In the genomic region with DNA sequence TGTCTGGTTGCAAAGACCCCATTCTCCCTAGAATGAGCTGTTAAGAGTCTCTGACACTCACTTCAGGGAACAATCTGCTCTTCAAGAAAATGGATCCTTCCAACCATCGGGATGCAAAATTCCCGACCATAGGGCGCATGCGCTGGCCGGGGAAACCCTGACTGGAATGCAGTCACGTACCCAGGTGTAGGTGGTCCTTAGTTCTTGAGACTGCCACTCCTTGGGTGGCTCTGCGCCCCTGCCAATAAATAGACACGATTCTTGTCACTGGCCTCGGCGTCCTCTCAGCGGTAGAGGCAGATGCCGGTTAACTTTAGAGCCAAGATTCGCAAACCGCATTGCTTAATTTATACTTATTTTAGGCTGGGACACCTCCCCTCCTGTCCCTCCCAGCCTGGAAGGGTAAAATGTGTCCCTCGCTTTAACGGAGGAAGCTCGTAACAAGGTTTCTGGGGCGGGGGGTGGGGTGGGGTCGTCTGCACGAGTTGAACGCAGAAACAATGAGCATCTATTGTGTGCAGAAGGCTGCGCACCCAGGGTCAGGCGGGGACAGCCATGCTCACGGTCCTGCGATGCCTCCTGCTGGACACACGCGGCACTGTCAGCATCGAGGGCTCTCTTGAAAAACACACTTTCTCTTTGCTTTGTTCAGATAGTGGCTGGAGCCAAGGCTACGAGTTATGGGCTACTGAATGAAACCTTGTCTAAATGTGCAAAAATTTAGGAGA, we compare ENCODE assay signal across 8 mouse cellular contexts. TPM values are rescaled to one million over a fixed set of nuclear protein-coding genes. Genes with fewer than 3 reads are reported as not detected.
A peak's percentile ranks its signal among the peaks of the same experiment; 100 is the strongest.
DNase-seq lines count a peak whose midpoint lies in the region; ATAC-seq and TF ChIP-seq lines count a peak whose summit lies in the region.

No protein-coding gene starts in this region.

- WGBS in embryonic facial prominence, embryonic 10.5 days, result 2% methylated on average over 29 of the region's 29 CpGs
- 6% methylated on average over 29 of the region's 29 CpGs for WGBS in intestine, postnatal 0 days
- WGBS in limb, embryonic 10.5 days, result 4% methylated on average over 29 of the region's 29 CpGs
- WGBS in midbrain, embryonic 11.5 days, result 2% methylated on average over 29 of the region's 29 CpGs

- H3K4me2 ChIP-seq in intestine, postnatal 0 days (replicated peaks; ENCODE audit: low read depth), result peak overlapping the region; percentile 41
- peak overlapping the region; percentile 74 for H3K4me2 ChIP-seq in midbrain, embryonic 11.5 days

- peak; percentile 74 for DNase-seq in 3134 (ENCODE audit: extremely low read depth, insufficient read length, low spot score)
- DNase-seq in adrenal gland, postnatal 14 days, result peak; percentile 94
- DNase-seq in embryonic facial prominence, embryonic 10.5 days (ENCODE audit: low spot score), result peak; percentile 93
- DNase-seq in limb, embryonic 10.5 days (ENCODE audit: low spot score), result peak; percentile 94
- DNase-seq in midbrain, embryonic 11.5 days (ENCODE audit: low spot score, missing footprints), result peak; percentile 99
- peak; percentile 88 for DNase-seq in right cerebral cortex, postnatal 4 days

- H3K36me3 ChIP-seq in embryonic facial prominence, embryonic 10.5 days (replicated peaks), result peaks cover 28% of the 10 kb centered on the region
- peaks cover 24% of the 10 kb centered on the region for H3K36me3 ChIP-seq in intestine, postnatal 0 days (ENCODE audit: control insufficient read depth, insufficient read depth)
- H3K36me3 ChIP-seq in limb, embryonic 10.5 days, result peaks cover 32% of the 10 kb centered on the region
- H3K36me3 ChIP-seq in midbrain, embryonic 11.5 days (ENCODE audit: control insufficient read depth, insufficient read depth, low read length), result peaks cover 19% of the 10 kb centered on the region

- H3K4me1 ChIP-seq in embryonic facial prominence, embryonic 10.5 days, result peaks cover 58% of the 10 kb centered on the region
- no peaks in the 10 kb centered on the region for H3K4me1 ChIP-seq in intestine, postnatal 0 days (replicated peaks; ENCODE audit: control insufficient read depth, insufficient read depth, low read length)
- H3K4me1 ChIP-seq in limb, embryonic 10.5 days, result peaks cover 45% of the 10 kb centered on the region
- H3K4me1 ChIP-seq in midbrain, embryonic 11.5 days (ENCODE audit: control insufficient read depth, insufficient read depth, low read length), result peaks cover 29% of the 10 kb centered on the region

- no peaks in the 10 kb centered on the region for H3K27me3 ChIP-seq in embryonic facial prominence, embryonic 10.5 days (replicated peaks; ENCODE audit: low read depth, poor library complexity, severe bottlenecking)
- H3K27me3 ChIP-seq in intestine, postnatal 0 days (replicated peaks; ENCODE audit: control insufficient read depth, insufficient read depth, low read length), result no peaks in the 10 kb centered on the region
- no peaks in the 10 kb centered on the region for H3K27me3 ChIP-seq in limb, embryonic 10.5 days (ENCODE audit: low read depth, poor library complexity, severe bottlenecking)
- H3K27me3 ChIP-seq in midbrain, embryonic 11.5 days (ENCODE audit: control insufficient read depth, insufficient read depth, low read length), result no peaks in the 10 kb centered on the region

- TF ChIP-seq CTCF in intestine, postnatal 0 days (IDR thresholded peaks at IDR 0.05; ENCODE audit: low read depth), result peak; percentile 98

- H3K9ac ChIP-seq in intestine, postnatal 0 days (ENCODE audit: low read depth, low read length), result no peak overlapping the region
- H3K9ac ChIP-seq in midbrain, embryonic 11.5 days (ENCODE audit: low read length), result peak overlapping the region; percentile 79

- H3K9me3 ChIP-seq in embryonic facial prominence, embryonic 10.5 days, result no peaks in the 10 kb centered on the region
- H3K9me3 ChIP-seq in intestine, postnatal 0 days (ENCODE audit: control insufficient read depth), result no peaks in the 10 kb centered on the region
- no peaks in the 10 kb centered on the region for H3K9me3 ChIP-seq in limb, embryonic 10.5 days (replicated peaks)
- H3K9me3 ChIP-seq in midbrain, embryonic 11.5 days (ENCODE audit: control insufficient read depth, low read length), result no peaks in the 10 kb centered on the region

- peak; percentile 46 for ATAC-seq in granulocyte monocyte progenitor cell, adult 5-6 weeks (replicated peaks; ENCODE audit: poor library complexity, severe bottlenecking)
- ATAC-seq in intestine, postnatal 0 days, result peak; percentile 17; the same call in 1 of the 2 replicates
- ATAC-seq in midbrain, embryonic 11.5 days (ENCODE audit: low FRiP score), result peak; percentile 75

- peak overlapping the region; percentile 98 for H3K27ac ChIP-seq in embryonic facial prominence, embryonic 10.5 days (replicated peaks)
- H3K27ac ChIP-seq in intestine, postnatal 0 days (ENCODE audit: low read depth, low read length), result no peak overlapping the region
- H3K27ac ChIP-seq in limb, embryonic 10.5 days, result peak overlapping the region; percentile 97
- peak overlapping the region; percentile 86 for H3K27ac ChIP-seq in midbrain, embryonic 11.5 days (ENCODE audit: low read depth, low read length)

- peak overlapping the region; percentile 58 for H3K4me3 ChIP-seq in embryonic facial prominence, embryonic 10.5 days
- H3K4me3 ChIP-seq in intestine, postnatal 0 days (ENCODE audit: low read depth, low read length), result peak overlapping the region; percentile 4; the same call in 1 of the 2 replicates
- peak overlapping the region; percentile 54 for H3K4me3 ChIP-seq in limb, embryonic 10.5 days
- H3K4me3 ChIP-seq in midbrain, embryonic 11.5 days (ENCODE audit: low read depth, low read length), result peak overlapping the region; percentile 38

RNA-seq across cellular contexts. Expression of a gene that starts 1.6 kb away (rescaled TPM):
- total RNA-seq in adrenal gland, postnatal 14 days (2021), result 1,390 and 1,511 TPM in 2 replicates
- polyA plus RNA-seq in embryonic facial prominence, embryonic 10.5 days (2016; fragmentation: Nextera tagmentation; extraction: Ambion mirVana), result 564 and 572 TPM in 2 replicates
- 843 and 1,029 TPM in 2 replicates for total RNA-seq in granulocyte monocyte progenitor cell, adult 5-6 weeks (2014; fragmentation: Nextera tagmentation)
- 1,504 and 1,576 TPM in 2 replicates for total RNA-seq in granulocyte monocyte progenitor cell, adult 5-6 weeks (2017)
- 286 and 316 TPM in 2 replicates for polyA plus RNA-seq in intestine, postnatal 0 days (2015; fragmentation: Nextera tagmentation; extraction: Ambion mirVana)
- polyA plus RNA-seq in limb, embryonic 10.5 days (2016; fragmentation: Nextera tagmentation; extraction: Ambion mirVana), result 575 and 611 TPM in 2 replicates
- polyA plus RNA-seq in midbrain, embryonic 11.5 days (2014; fragmentation: Nextera tagmentation; extraction: Ambion mirVana), result 398 and 422 TPM in 2 replicates

RNA-seq across cellular contexts. Expression of a gene that starts 7.1 kb away (rescaled TPM):
- total RNA-seq in adrenal gland, postnatal 14 days (2021), result 27.3 and 28.3 TPM in 2 replicates
- 62.2 and 66.3 TPM in 2 replicates for polyA plus RNA-seq in embryonic facial prominence, embryonic 10.5 days (2016; fragmentation: Nextera tagmentation; extraction: Ambion mirVana)
- 6.3 and 22.9 TPM in 2 replicates for total RNA-seq in granulocyte monocyte progenitor cell, adult 5-6 weeks (2014; fragmentation: Nextera tagmentation)
- 7.8 and 8.1 TPM in 2 replicates for total RNA-seq in granulocyte monocyte progenitor cell, adult 5-6 weeks (2017)
- 32.8 and 36.5 TPM in 2 replicates for polyA plus RNA-seq in intestine, postnatal 0 days (2015; fragmentation: Nextera tagmentation; extraction: Ambion mirVana)
- 73.6 and 73.9 TPM in 2 replicates for polyA plus RNA-seq in limb, embryonic 10.5 days (2016; fragmentation: Nextera tagmentation; extraction: Ambion mirVana)
- 42.1 and 46.5 TPM in 2 replicates for polyA plus RNA-seq in midbrain, embryonic 11.5 days (2014; fragmentation: Nextera tagmentation; extraction: Ambion mirVana)

RNA-seq across cellular contexts. Expression of a gene that starts 8.0 kb away (rescaled TPM):
- 58.3 and 62.2 TPM in 2 replicates for total RNA-seq in adrenal gland, postnatal 14 days (2021)
- polyA plus RNA-seq in embryonic facial prominence, embryonic 10.5 days (2016; fragmentation: Nextera tagmentation; extraction: Ambion mirVana), result 51.5 and 53.2 TPM in 2 replicates
- 25.7 and 40.8 TPM in 2 replicates for total RNA-seq in granulocyte monocyte progenitor cell, adult 5-6 weeks (2014; fragmentation: Nextera tagmentation)
- 20.5 and 33.0 TPM in 2 replicates for total RNA-seq in granulocyte monocyte progenitor cell, adult 5-6 weeks (2017)
- 50.5 and 53.4 TPM in 2 replicates for polyA plus RNA-seq in intestine, postnatal 0 days (2015; fragmentation: Nextera tagmentation; extraction: Ambion mirVana)
- polyA plus RNA-seq in limb, embryonic 10.5 days (2016; fragmentation: Nextera tagmentation; extraction: Ambion mirVana), result 46.5 and 52.0 TPM in 2 replicates
- polyA plus RNA-seq in midbrain, embryonic 11.5 days (2014; fragmentation: Nextera tagmentation; extraction: Ambion mirVana), result 49.7 and 50.6 TPM in 2 replicates

RNA-seq across cellular contexts. Expression of a gene that starts 8.9 kb away (rescaled TPM):
- not detected in 2 replicates for total RNA-seq in adrenal gland, postnatal 14 days (2021)
- polyA plus RNA-seq in embryonic facial prominence, embryonic 10.5 days (2016; fragmentation: Nextera tagmentation; extraction: Ambion mirVana), result not detected in 2 replicates
- not detected in 2 replicates for total RNA-seq in granulocyte monocyte progenitor cell, adult 5-6 weeks (2014; fragmentation: Nextera tagmentation)
- not detected in 2 replicates for total RNA-seq in granulocyte monocyte progenitor cell, adult 5-6 weeks (2017)
- 0.12 TPM in 2 replicates for polyA plus RNA-seq in intestine, postnatal 0 days (2015; fragmentation: Nextera tagmentation; extraction: Ambion mirVana)
- not detected in 2 replicates for polyA plus RNA-seq in limb, embryonic 10.5 days (2016; fragmentation: Nextera tagmentation; extraction: Ambion mirVana)
- not detected in 2 replicates for polyA plus RNA-seq in midbrain, embryonic 11.5 days (2014; fragmentation: Nextera tagmentation; extraction: Ambion mirVana)

RNA-seq across cellular contexts. Expression of a gene that starts 27.1 kb away (rescaled TPM):
- not detected in 2 replicates for total RNA-seq in adrenal gland, postnatal 14 days (2021)
- not detected in 2 replicates for polyA plus RNA-seq in embryonic facial prominence, embryonic 10.5 days (2016; fragmentation: Nextera tagmentation; extraction: Ambion mirVana)
- total RNA-seq in granulocyte monocyte progenitor cell, adult 5-6 weeks (2014; fragmentation: Nextera tagmentation), result not detected in 2 replicates
- total RNA-seq in granulocyte monocyte progenitor cell, adult 5-6 weeks (2017), result not detected in 2 replicates
- polyA plus RNA-seq in intestine, postnatal 0 days (2015; fragmentation: Nextera tagmentation; extraction: Ambion mirVana), result 0.08 and 0.10 TPM in 2 replicates
- not detected in 2 replicates for polyA plus RNA-seq in limb, embryonic 10.5 days (2016; fragmentation: Nextera tagmentation; extraction: Ambion mirVana)
- polyA plus RNA-seq in midbrain, embryonic 11.5 days (2014; fragmentation: Nextera tagmentation; extraction: Ambion mirVana), result not detected in 2 replicates

Comparison
In these comparisons a context has a peak if more than half of its experiments do, and no peak if none do; other contexts are left out.
1. H3K4me3 ChIP-seq: peak in every context shown above with its lines; median percentile 58 in embryonic facial prominence, embryonic 10.5 days; 54 in limb, embryonic 10.5 days; 38 in midbrain, embryonic 11.5 days; 4 in intestine, postnatal 0 days.
2. ATAC-seq: peak in every context shown above with its lines; median percentile 75 in midbrain, embryonic 11.5 days; 46 in granulocyte monocyte progenitor cell, adult 5-6 weeks; 17 in intestine, postnatal 0 days.